Mouse (Mus musculus): Measurements from ENCODE around the gene Klk1b5. TPM values are rescaled to one million over a fixed set of nuclear protein-coding genes. Genes with fewer than 3 reads are reported as not detected.
A peak's percentile ranks its signal among the peaks of the same experiment; 100 is the strongest.
"Not testable (repeated sequence)": the region's sequence is repeated elsewhere in the genome, so short reads cannot be mapped to it uniquely, and the experiment has no call there.

Gene Klk1b5
- polyA plus RNA-seq (2012): not detected in 2 replicates

DNA sequence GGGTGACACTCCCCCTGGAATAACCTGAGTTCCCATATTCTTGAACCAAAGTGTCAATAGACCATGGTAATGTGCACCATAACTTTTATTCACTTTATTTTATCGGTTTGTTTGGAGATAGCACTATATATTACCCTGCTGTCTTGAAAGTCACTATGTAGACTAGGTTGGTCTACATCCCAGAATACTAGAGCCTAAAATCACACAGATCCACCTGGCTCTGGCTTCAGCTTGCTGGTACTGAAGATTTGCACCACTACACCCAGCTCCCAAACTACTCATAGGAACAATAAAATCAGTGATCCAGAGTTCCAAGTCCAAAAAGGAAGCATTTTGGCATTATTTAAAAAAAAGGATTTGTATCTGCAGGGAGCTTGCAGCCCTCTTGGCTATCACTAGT, at the start of gene Klk1b5:
Gene Klk1b5, plus strand, starts transcription at position 301 of the 400 bp plus-strand sequence.
- TF ChIP-seq GATA1 (IDR thresholded peaks at IDR 0.05; ENCODE audit: low read length): no peak

DNA sequence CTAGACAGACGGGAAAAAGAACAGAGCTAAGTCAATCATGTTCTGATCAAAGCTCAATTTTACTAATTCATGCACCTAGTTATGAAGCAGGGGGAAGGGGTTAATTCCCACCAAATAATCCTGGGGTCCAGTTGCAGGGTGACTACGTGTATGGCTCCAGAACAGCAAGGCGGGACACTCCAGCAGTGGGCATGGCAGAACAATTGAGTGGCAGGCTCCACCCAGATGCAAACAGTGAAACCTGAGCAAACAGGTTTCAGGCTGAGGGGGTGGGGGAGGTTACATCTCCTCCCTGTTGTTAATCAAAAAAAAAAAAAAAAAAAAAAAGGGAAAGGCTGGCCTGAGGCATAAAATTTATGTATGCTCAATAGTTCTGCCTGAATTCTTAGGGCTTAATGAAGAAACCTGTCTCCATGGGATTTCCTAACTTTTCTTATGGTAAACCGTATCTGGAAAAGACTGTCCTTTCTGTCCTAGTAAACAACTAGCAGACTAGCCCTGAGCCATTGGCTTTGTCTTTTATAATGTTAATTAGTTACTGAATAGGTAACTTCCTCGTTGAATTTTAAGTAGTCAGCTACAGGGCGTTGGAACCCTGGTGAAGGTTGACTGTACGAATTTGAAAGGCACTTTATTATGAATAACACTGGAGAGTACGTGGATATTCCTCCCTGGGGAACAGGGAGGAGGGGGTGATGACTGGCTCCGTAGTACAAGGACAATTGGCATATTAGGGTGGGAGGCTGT, 36.3 kb upstream of the Klk1b5 start:
- TF ChIP-seq GATA1 (IDR thresholded peaks at IDR 0.05; ENCODE audit: low read length): no peak

DNA sequence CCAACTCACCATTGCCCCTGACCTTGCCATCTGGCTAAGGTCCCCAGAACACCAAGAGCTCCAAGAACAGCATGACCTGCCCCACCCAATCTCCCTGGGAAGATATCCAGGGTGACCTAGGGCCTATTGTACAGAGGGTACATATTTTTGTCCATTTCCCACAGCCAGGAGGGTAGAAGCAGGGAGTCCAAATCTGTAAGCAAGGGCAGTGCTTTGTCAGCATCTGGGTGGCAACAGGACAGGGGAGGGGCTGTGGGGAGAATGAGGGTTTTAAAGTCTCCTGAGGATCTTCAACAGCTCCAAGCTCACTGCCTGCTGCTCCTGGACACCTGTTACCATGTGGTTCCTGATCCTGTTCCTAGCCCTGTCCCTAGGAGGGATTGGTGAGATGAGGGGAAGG, 27.8 kb upstream of the Klk1b5 start, which contains the start of gene Klk1b24:
Gene Klk1b24, plus strand, starts transcription at position 301 of the 400 bp plus-strand sequence.
- TF ChIP-seq GATA1 (IDR thresholded peaks at IDR 0.05; ENCODE audit: low read length): not testable (repeated sequence)

DNA sequence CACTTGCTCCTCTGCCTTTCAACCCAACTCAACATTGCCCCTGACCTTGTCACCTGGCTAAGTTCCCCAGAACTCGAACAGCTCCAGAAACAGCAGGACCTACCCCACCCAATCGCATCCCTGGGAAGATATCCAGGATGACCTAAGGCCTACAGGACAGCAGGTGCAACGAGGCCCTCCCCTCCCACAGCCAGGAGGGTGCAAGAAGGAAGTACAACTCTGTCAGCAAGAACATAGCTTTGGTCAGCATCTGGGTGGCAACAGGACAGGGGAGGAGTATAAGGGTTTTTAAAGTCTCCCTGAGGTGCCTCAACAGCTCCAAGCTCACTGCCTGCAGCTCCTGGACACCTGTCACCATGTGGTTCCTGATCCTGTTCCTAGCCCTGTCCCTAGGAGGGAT, 17.9 kb upstream of the Klk1b5 start, which contains the start of gene Klk1b3:
Gene Klk1b3, plus strand, starts transcription at position 301 of the 400 bp plus-strand sequence.
- no peak for TF ChIP-seq GATA1 (IDR thresholded peaks at IDR 0.05; ENCODE audit: low read length)

DNA sequence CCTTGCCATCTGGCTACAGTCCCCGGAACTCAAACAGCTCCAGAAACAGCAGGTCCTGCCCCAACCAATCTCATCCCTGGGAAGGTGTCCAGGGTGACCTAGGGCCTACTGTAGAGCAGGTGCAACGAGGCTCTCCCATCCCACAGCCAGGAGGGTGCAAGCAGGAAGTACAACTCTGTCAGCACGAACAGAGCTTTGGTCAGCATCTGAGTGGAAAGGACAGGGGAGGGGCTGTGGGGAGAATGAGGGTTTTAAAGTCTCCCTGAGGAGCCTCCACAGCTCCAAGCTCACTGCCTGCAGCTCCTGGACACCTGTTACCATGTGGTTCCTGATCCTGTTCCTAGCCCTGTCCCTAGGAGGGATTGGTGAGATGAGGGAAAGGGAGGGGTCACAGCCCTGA, 8.6 kb upstream of the Klk1b5 start, which contains the start of gene Klk1b4:
Gene Klk1b4, plus strand, starts transcription at position 301 of the 400 bp plus-strand sequence.
- TF ChIP-seq GATA1 (IDR thresholded peaks at IDR 0.05; ENCODE audit: low read length): not testable (repeated sequence)

DNA sequence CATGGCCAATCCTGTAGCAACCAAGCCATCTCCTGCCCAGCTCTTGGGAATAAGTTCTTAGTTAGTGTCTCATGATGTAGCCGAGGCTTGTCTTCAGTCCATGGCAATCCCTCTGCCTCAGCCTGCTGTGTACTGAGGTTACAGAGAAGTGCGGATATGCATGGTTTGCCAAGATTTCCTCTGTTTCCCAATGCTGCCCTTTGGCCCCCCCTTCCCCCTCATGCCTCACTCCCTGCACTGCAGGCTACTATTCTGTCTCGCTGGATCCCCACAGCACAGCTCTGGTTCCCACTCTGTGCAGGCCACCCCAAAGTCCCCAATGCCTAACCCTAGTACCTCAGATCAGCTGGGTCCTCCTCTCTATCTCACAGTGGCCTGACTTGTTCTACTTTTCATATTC, 7.4 kb upstream of the Klk1b5 start:
- no peak for TF ChIP-seq GATA1 (IDR thresholded peaks at IDR 0.05; ENCODE audit: low read length)

DNA sequence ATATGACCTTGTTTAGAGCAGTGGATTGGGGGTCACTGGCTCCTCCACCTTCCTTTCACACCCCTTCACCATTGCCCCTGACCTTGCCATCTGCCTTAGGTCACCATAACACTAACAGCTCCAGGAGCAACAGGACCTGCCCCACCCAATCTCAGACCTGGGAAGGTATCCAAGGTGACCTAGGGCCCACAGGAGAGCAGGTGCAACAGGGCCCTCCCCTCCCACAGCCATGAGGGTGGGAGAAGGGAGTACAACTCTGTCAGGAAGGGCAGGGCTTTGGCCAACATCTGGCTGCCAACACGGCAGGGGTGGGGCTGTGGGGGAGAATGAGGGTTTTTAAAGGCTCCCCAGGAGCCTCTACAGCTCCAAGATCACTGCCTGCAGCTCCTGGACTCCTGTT, 9.3 kb downstream of the Klk1b5 start, which contains the start of gene Klk1:
Gene Klk1, plus strand, starts transcription at position 285 of the 400 bp plus-strand sequence.
- TF ChIP-seq GATA1 (IDR thresholded peaks at IDR 0.05; ENCODE audit: low read length): no peak

DNA sequence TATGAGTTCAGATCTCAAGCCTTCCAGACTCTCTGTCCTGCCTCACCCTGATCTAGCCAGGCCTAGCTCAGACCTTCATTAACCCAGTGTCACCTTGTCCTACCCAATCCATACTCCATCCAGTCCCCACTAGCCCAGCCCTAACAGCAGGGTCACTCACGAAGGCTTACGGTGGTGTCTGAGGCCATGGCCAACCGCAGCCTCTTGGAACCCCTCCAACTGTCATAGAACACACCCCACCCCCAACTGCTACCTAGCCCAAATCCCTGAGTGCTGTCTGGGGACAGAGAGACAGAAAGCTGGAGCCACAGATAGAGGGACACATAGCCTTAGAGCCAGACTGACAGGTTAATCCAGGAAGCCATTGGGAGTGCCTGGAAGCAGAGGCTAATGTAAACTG, 20.2 kb downstream of the Klk1b5 start, which contains the start of gene Gm36864:
Gene Gm36864, plus strand, starts transcription at position 269 of the 400 bp plus-strand sequence.
- TF ChIP-seq GATA1 (IDR thresholded peaks at IDR 0.05; ENCODE audit: low read length): no peak

DNA sequence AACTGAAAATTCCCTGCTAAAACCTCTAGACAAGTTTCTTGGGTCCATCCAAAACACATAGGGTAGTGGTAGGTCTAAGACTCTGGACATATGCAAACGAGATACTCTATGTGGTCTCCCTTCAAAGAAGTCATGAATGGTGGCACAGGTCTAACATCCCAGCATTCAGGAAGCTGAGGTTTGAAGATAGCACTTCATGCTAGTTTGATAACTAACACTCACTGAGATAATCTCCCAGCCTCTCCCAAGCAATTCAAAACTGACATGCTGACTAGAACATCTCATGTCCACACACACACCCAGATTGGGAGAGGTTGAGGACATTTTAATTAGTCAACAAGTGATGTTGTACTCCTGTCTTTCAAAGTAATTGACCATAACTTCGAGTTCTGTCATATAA, 24.2 kb downstream of the Klk1b5 start:
- TF ChIP-seq GATA1 (IDR thresholded peaks at IDR 0.05; ENCODE audit: low read length): peak; percentile 64

DNA sequence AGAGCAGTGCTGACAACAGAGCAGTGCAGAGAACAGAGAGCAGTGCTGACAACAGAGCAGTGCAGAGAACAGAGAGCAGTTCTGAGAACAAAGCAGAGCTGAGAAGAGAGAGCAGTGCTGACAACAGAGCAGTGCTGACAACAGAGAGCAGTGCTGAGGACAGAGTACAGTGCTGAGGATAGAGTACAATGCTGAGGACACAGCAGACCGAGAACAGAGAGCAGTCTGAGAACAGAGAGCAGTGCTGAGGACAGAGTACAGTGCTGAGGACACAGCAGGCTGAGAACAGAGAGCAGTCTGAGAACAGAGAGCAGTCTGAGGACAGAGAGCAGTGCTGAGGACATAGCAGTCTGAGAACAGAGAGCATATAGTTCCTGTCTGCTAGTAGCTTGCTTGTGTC, 25.0 kb downstream of the Klk1b5 start:
- TF ChIP-seq GATA1 (IDR thresholded peaks at IDR 0.05; ENCODE audit: low read length): no peak

DNA sequence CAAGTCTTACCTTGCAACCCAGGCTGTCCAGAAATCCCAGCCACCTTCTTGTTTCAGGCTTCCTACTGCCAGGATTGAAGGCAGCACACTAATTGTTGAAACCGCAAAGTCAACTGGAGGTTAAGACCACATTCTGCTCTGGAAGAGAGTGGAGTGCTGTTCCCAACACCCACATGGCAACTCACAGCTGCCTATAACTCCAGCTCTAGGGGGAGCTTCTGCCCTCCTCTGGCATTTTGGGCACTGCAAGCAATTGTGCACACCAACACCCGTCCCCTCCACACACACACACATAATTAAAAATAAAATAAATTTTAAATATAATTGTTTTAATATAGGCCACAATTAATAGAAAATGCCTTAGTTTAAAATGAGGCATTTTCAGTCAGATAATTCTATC, 25.4 kb downstream of the Klk1b5 start:
- no peak for TF ChIP-seq GATA1 (IDR thresholded peaks at IDR 0.05; ENCODE audit: low read length)

DNA sequence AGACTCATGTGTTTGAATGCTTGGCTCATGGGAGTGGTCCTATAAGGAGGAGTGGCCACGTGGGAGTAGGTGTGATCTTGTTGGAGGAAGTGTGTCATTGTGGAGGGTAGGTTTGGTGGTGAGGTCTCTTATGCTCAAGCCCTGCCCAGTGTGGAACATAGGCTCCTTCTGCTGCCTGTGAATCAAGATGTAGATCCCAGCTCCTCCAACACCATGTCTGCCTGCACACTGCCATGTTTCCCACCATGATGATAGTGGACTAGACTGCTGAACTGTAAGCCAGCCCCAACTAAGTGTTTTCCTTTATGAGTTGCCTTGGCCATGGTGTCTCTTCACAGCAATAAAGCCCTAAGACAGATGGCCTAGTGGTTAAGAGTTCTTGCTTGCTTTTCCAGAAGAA, 28.3 kb downstream of the Klk1b5 start:
- no peak for TF ChIP-seq GATA1 (IDR thresholded peaks at IDR 0.05; ENCODE audit: low read length)

DNA sequence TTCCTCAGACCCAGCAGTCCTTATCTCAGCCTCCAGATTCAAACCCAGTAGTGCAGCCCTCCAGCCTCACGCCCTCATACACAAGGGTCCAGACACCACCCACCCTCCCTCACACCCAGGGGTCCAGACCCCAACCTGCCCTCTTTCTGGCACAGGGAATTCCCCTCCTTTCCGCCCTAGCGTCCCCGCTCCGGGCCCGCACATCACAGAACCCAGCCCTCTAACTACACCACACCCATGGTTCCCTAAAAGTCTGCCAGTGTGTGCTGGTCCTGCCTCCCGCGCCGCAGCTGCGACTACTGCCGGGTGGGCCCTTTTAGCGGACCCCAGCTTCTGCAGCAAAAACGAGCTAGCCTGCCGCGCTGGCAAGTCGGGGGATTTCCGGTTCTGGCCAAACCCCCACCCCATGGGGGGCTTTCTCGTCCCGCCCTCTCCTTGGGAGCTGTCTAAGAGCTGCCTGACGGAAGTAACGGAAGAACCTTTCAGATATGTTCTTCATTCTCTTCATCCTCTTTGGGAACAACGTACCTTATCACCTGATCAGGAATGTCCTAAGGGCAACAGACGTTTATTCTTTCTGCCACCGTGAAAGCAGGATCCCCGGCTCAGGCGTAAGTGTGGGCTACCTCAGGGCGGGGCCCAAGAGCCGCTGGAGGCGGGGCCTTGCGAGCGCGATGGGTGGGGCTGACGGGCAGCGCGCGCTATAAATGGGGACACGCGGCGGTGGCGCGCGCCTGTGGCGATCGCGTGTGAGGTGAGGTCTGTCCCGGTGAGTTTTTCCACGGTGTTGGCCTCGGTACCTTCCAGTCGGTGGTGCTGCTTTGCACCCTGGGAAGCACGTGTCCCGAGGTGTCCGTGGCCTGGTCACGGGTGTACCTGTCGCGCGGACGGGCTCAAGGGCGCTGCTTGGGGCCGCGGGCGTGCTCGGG, 30.6 kb downstream of the Klk1b5 start, which contains the start of the genes 1700028J19Rik and 2410002F23Rik:
Gene 1700028J19Rik, minus strand, starts transcription at position 641 of the 929 bp plus-strand sequence.
Gene 2410002F23Rik, plus strand, starts transcription at position 668 of the 929 bp plus-strand sequence.
- TF ChIP-seq GATA1 (IDR thresholded peaks at IDR 0.05; ENCODE audit: low read length): no peak

DNA sequence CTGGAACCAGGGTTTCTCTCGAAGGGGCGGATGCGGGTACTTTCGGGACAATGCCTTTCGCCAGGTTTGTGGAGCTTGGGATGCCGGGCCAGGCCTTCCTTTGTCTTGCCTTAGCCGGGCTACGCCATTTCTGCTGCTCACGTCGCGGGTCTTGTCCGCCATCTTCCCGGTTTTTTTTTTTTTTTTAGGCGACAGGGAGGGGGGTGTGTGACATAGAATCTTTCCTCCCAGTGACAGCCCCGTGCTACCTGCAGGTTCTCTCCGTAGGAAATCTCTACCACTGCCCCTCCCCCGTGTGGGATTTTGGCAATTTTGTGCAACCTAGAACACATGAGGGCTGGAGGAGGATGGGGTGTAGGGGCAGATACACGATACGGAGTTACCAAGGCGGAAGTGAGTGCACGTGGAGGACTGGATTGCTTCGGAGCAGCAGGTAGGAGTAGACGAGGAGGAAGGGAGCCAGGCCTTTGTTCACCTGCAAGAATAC, 31.3 kb downstream of the Klk1b5 start:
- TF ChIP-seq GATA1 (IDR thresholded peaks at IDR 0.05; ENCODE audit: low read length): no peak

DNA sequence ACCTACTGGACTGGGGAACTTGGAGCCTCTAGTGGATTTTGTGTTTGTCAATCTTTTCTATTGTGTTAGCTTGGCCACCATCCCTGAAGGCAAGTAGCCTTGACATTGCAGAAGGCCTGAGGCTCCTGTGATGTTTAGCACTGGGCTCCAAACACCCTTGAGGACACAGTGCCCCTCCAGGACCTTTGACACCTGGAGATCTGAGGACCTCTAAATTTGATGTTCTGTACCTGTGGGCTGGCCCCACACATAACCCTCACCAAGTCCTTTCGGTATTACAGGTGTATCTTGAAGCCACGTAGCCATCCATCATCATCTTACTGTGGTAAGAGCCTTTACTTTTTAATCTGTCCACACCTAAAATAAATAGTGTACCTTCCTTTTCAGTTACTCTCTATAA, 32.2 kb downstream of the Klk1b5 start:
- TF ChIP-seq GATA1 (IDR thresholded peaks at IDR 0.05; ENCODE audit: low read length): no peak

Data from G1E-ER4 (cell line).